Mouse (Mus musculus) spleen, postnatal 36 days (tissue): Measurements from ENCODE around the gene Smtnl2.

Experiments
- DNase-seq, 2 experiments: peaks; one replicate each; pipeline ENCODE4 v3.0.0; 2022; ENCODE audit warnings: low spot score in 2 of 2, mixed read lengths in 1 of 2

The Smtnl2 gene

GRCm38 (mm10) chr11:72402017-72402416, 9.5 kb downstream of the Smtnl2 start:
- no peak for DNase-seq

GRCm38 (mm10) chr11:72401068-72401467, 10.4 kb downstream of the Smtnl2 start:
- no peak for DNase-seq

DNA sequence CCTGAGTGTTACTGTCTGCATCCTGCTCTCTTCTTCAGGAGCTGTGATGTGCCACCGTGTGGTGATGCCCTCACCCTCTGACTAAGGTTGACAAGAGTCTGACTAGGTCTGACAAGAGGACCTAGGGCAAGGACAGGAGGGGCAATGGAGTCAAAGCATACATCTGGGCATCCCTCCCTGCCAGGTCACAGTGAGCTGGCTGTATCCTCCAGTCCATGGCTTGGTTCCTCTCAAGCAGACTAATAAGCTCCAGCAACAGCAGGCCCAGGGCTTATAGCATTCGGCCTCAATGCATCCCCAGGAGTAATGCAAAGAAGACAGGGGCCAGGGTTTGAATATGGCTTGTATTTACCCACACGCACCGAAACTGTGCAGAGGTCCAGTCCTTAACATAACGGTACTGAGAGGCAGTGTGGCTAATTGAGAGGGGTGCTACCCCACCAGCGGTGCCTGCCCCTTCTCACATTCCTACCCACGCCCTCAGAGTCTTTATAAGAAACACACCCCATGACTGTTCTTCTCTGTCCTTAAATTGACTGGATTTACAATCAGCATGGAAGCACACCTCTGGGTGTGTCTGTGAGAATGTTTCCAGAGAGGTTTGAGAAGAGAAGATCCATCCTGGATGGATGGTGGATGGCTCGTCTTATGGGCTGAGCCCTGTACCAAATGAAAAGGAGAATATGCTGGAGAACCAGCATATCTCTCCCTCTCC, 13.5 kb downstream of the Smtnl2 start:
- no peak for DNase-seq

- DNase-seq = peak in 1 of 2 experiments; percentile 31
Observed at GRCm38 (mm10) chr11:72397072-72397471, 14.4 kb downstream of the Smtnl2 start.

- no peak for DNase-seq
Observed at GRCm38 (mm10) chr11:72396621-72397020, 14.9 kb downstream of the Smtnl2 start.

GRCm38 (mm10) chr11:72395652-72396051, 15.9 kb downstream of the Smtnl2 start:
- DNase-seq = no peak

GRCm38 (mm10) chr11:72394694-72395093, 16.8 kb downstream of the Smtnl2 start:
- DNase-seq = no peak

DNA sequence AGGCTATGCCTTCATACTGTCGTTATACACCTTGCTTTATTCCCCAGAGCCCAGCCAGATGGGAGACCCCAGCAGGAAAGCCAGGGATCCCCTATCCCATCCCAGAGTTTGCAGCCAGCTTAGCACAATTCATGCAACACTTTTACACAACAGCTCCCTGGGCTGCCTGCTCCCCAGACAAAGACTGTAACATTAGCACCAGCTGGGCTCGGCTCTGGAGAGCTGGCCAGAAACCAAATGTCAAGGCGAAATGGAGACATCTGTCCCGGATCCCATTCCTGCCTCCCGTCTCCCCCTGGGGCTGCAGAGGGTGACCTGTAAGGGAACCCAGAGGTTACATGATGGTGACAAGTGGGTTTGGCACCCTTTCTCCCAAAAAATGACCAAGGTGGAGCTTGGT, 17.8 kb downstream of the Smtnl2 start:
- no peak for DNase-seq

DNA sequence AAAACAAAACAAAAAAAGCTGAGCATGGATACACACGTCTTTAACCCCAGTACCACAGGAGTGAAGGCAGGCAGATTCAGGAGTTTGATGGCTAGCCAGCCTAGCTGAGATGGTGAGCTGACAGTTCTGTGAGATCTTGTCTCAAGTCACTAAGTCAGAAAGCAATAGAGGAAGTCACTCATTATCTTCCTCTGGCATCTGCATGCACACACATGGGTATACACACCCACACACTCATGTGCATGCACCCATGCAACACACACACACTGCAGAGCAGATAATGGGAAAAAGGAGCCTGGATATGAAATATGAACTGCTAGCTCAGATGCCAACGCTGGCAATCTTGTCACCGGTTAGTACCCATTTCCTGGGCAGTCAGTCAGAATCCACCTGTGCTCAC, 18.3 kb downstream of the Smtnl2 start:
- DNase-seq = no peak

DNA sequence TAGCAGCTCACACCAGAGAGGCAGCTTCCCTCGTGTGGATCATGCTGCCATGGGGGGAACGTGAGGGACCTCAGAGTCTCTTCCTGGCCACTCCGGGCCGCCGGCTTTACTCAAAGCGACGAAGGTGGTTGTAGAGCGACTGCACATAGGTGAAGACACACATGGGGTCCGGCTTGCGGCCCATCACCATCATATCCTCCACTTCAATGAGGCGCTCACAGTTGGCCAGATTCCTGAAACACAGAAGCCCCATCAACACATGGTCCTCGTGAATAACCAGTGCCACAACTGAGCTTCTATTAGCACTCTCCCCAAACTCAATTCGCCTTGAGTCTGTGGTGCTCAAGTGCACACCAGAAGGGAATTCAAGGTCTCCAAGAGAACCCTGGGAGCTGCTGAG, 20.3 kb downstream of the Smtnl2 start:
- no peak for DNase-seq

- DNase-seq = no peak
Observed at GRCm38 (mm10) chr11:72389407-72390142, 21.9 kb downstream of the Smtnl2 start.

GRCm38 (mm10) chr11:72388113-72388529, 23.4 kb downstream of the Smtnl2 start:
- no peak for DNase-seq

DNA sequence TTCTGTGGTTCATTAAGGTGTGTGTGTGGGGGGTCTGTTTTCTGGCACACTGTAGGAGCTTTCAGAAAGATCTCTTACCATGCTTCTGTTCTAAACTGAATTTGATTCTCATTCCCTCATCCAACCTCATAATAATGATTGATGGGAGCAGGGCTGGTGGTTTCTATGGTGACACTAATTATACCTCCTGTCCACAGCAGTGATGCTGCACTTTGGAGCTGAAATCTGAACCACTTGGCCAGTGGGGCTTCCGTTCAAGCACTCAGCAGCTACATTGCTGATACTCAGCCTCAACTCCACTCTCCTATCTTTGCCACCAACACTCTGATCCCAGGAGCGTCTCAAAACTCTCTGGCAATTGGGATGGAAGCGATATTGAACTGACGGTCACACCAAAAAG, 32.2 kb downstream of the Smtnl2 start:
- no peak for DNase-seq

DNA sequence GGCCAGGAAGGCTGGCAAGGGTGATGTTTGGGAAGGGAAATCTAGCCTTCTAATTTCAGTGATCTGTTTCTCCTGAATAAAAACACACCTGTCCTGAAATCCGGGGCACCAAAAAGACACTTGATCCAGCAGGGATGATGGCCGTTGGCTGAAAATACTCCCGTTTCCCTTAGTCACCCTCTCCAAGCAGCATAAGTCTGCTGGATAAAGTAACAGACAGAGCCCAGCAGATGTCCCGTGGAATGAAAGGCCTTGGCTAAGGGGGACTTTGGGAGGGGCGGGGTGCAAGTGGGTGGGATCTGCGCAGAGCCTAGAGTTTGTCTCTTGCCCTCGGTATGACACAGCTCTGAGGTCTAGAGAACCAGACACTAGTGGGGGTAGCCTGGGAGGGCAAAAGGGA, 33.3 kb downstream of the Smtnl2 start:
- no peak for DNase-seq

GRCm38 (mm10) chr11:72376562-72376961, 35.0 kb downstream of the Smtnl2 start:
- DNase-seq = no peak

GRCm38 (mm10) chr11:72369904-72370672, 41.4 kb downstream of the Smtnl2 start:
- no peak for DNase-seq

DNA sequence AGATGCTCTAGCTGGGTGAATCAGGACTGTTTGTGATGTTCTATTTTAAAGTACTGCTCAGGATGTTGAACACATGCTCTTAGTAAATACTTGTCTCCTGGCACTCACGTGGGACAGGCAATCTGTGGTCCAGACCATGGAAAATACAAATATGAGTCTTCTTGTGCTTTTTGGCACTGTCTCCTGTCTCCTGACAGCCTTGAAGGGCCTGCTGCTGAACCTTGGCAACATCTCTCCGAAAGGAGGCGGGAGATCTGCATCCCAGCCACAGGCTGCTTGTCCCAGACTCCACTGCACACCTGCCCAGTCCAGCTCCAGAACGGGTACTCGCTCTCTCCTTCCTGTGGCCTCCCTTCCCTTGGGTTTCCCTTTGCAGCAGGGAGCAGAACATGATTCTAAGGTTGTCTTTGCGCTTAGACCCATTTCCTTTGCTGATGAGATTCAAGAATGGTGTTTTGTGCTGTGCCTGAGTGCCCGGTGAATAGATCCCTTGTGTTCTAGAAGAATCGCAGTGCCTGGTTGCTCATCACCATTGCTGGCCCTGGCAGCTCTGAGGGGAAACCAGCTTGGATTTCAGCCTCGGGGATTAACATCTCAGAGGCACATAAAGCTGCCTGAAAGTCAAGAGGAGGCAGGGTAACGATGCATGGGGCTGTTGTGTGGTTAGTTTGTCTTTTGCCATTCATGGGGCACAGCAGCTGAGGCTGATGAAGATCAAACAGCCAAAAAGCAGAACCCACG, 43.4 kb downstream of the Smtnl2 start:
- no peak for DNase-seq

- no peak for DNase-seq
Observed at GRCm38 (mm10) chr11:72366126-72366525, 45.4 kb downstream of the Smtnl2 start.

- no peak for DNase-seq
Observed at GRCm38 (mm10) chr11:72364526-72364925, 47.0 kb downstream of the Smtnl2 start.

DNA sequence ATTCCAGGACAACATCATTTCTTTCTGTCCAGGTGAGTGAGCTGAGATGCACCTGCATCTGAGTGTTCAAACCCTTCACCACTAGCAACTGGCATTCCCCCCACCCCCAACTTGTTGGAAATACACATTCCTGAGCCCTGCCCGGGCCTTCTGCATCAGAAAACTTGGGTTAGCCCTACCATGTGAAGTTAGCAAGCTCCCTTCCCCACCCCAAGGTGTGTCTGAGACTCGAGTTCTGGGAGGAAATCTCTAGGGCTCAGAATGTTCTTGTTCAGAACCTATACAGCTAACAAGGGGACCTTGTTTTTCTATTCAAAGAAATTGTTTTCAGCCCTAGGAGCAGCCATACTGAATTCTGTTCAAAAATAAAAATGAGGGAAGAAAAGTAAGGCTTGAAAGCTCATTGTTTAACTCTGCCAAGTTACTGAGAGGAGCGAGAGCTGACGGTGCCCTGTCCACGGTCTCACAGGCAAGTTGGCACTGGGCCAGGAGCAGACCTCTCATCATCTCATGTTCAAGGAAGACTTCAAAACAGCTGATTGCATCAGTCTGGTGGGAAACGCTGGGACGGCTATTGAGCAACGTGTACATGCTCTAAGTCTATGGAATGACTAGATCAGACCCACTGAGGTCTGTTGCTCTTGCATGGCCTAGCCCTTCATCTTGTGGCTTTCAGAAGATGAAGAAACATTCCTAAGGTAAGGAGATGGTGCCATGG, 47.8 kb downstream of the Smtnl2 start:
- no peak for DNase-seq

DNA sequence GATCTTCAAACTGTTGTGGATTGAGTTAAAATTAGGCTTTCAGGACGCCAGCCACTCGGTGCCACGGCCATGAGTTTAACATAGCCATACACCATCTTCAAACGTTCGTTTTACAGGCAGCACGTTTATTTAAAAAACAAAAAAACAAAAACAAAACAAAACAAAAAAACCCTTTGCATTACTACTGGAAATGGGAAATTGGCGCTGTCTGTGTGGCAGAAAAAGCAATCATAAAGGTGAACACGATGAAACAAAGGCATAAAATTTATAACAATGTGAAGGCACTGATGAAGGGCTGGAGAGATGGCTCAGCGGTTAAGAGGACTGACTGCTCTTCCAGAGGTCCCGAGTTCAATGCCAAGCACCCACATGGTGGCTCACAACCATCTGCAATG, 49.2 kb downstream of the Smtnl2 start, which contains the start of gene Tekt1:
TSS of gene Tekt1 (minus strand) at position 96 of the 395 bp plus-strand sequence.
- DNase-seq = no peak
